Mouse (Mus musculus) spleen, adult 2 months (tissue): ENCODE data around the gene Fgf12.

ENCODE experiments used
- CTCF ChIP-seq: fragments of 200-500 bp; IDR thresholded peaks from 2 replicates; pipeline ENCODE4 v1.5.1; 2011; ENCODE audit warnings: mild to moderate bottlenecking, inconsistent platforms; ENCODE audit not compliant: insufficient read depth, insufficient read length, insufficient replicate concordance; ENCODE audit errors: extremely low read depth
- POLR2A ChIP-seq: fragments of 200-500 bp; IDR thresholded peaks from 2 replicates; pipeline ENCODE4 v1.6.1; 2011; ENCODE audit warnings: low read depth, low read length, inconsistent platforms

GRCm38 (mm10) chr16:28694113-28694899 lies 58.6 kb downstream of the Fgf12 start:
- no peak for TF ChIP-seq CTCF
- TF ChIP-seq POLR2A = no peak
